Mouse (Mus musculus): ENCODE measurements around the gene Lgi4. TPM values are rescaled to one million over a fixed set of nuclear protein-coding genes. Genes with fewer than 3 reads are reported as not detected.

Lgi4 gene
- total and polyA plus RNA-seq, 2 experiments from 2014 or later, result 0.98 to 1.6 TPM

- ATAC-seq, result no peak
- Histone ChIP-seq H3K4me3 (ENCODE audit: low read depth, low read length) (no peak overlapping the region), H3K4me2 (ENCODE audit: low read depth) (no peak overlapping the region), H3K9me3 (ENCODE audit: low read length) (no peaks in the 10 kb centered on the region), H3K27me3 (ENCODE audit: insufficient read depth, low read length) (peaks cover 17% of the 10 kb centered on the region), H3K4me1 (ENCODE audit: insufficient read depth) (peaks cover 9% of the 10 kb centered on the region), H3K9ac (no peak overlapping the region), H3K27ac (ENCODE audit: low read depth, low read length) (no peak overlapping the region), H3K36me3 (ENCODE audit: insufficient read depth) (no peaks in the 10 kb centered on the region)
- TF ChIP-seq CTCF (IDR thresholded peaks at IDR 0.05; ENCODE audit: low read depth), result no peak
- DNase-seq, result no peak
- WGBS, result 39% methylated on average over 3 of the region's 4 CpGs
These were observed 3.3 kb upstream of the Lgi4 start for GRCm38 (mm10) chr7:31055883-31056282.

GRCm38 (mm10) chr7:31056448-31056847, 2.7 kb upstream of the Lgi4 start:
- Histone ChIP-seq H3K4me2 (ENCODE audit: low read depth) (no peak overlapping the region), H3K9me3 (ENCODE audit: low read length) (no peaks in the 10 kb centered on the region), H3K4me3 (ENCODE audit: low read depth, low read length) (no peak overlapping the region), H3K27me3 (ENCODE audit: insufficient read depth, low read length) (peaks cover 11% of the 10 kb centered on the region), H3K36me3 (ENCODE audit: insufficient read depth) (no peaks in the 10 kb centered on the region), H3K9ac (no peak overlapping the region), H3K27ac (ENCODE audit: low read depth, low read length) (no peak overlapping the region), H3K4me1 (ENCODE audit: insufficient read depth) (peaks cover 9% of the 10 kb centered on the region; the same call in 1 of the 2 replicates)
- ATAC-seq (no peak), DNase-seq (no peak)
- 72% methylated on average over 7 of the region's 7 CpGs for WGBS
- TF ChIP-seq CTCF (IDR thresholded peaks at IDR 0.05; ENCODE audit: low read depth), result no peak

- Histone ChIP-seq H3K36me3 (ENCODE audit: insufficient read depth) (no peaks in the 10 kb centered on the region), H3K27ac (ENCODE audit: low read depth, low read length) (no peak within 1 kb of the TSS), H3K4me3 (ENCODE audit: low read depth, low read length) (no peak within 1 kb of the TSS), H3K27me3 (ENCODE audit: insufficient read depth, low read length) (peaks cover 5% of the 10 kb centered on the region), H3K4me2 (ENCODE audit: low read depth) (no peak within 1 kb of the TSS), H3K4me1 (ENCODE audit: insufficient read depth) (peaks cover 8% of the 10 kb centered on the region; the same call in 1 of the 2 replicates), H3K9me3 (ENCODE audit: low read length) (no peaks in the 10 kb centered on the region), H3K9ac (no peak within 1 kb of the TSS)
- ATAC-seq, result no peak
- no peak for DNase-seq
- WGBS, result 78% methylated on average over 2 of the region's 2 CpGs
- no peak for TF ChIP-seq CTCF (IDR thresholded peaks at IDR 0.05; ENCODE audit: low read depth)
These were observed 2.1 kb upstream of the Lgi4 start, which contains the start of gene Fxyd1 for GRCm38 (mm10) chr7:31057071-31057470. TSS of gene Fxyd1 (minus strand) at chr7:31057199.

- Histone ChIP-seq H3K27ac (ENCODE audit: low read depth, low read length) (no peak overlapping the region), H3K9ac (no peak overlapping the region), H3K4me1 (ENCODE audit: insufficient read depth) (peaks cover under 1% of the 10 kb centered on the region; the same call in 1 of the 2 replicates), H3K4me3 (ENCODE audit: low read depth, low read length) (no peak overlapping the region), H3K9me3 (ENCODE audit: low read length) (no peaks in the 10 kb centered on the region), H3K4me2 (ENCODE audit: low read depth) (no peak overlapping the region), H3K36me3 (ENCODE audit: insufficient read depth) (no peaks in the 10 kb centered on the region), H3K27me3 (ENCODE audit: insufficient read depth, low read length) (no peaks in the 10 kb centered on the region)
- ATAC-seq, result no peak
- no peak for TF ChIP-seq CTCF (IDR thresholded peaks at IDR 0.05; ENCODE audit: low read depth)
- DNase-seq, result no peak
- WGBS, result 69% methylated on average over 5 of the region's 5 CpGs
These were observed 1.4 kb upstream of the Lgi4 start for GRCm38 (mm10) chr7:31057730-31058129.

- Histone ChIP-seq H3K9me3 (ENCODE audit: low read length) (no peaks in the 10 kb centered on the region), H3K27me3 (ENCODE audit: insufficient read depth, low read length) (no peaks in the 10 kb centered on the region), H3K4me1 (ENCODE audit: insufficient read depth) (no peaks in the 10 kb centered on the region), H3K4me3 (ENCODE audit: low read depth, low read length) (no peak overlapping the region), H3K36me3 (ENCODE audit: insufficient read depth) (no peaks in the 10 kb centered on the region), H3K9ac (no peak overlapping the region), H3K27ac (ENCODE audit: low read depth, low read length) (no peak overlapping the region), H3K4me2 (ENCODE audit: low read depth) (no peak overlapping the region)
- ATAC-seq, result no peak
- 86% methylated on average over 6 of the region's 6 CpGs for WGBS
- no peak for TF ChIP-seq CTCF (IDR thresholded peaks at IDR 0.05; ENCODE audit: low read depth)
- no peak for DNase-seq
These were observed 931 bp upstream of the Lgi4 start for GRCm38 (mm10) chr7:31058211-31058610.

- H3K36me3 ChIP-seq (ENCODE audit: insufficient read depth), result no peaks in the 10 kb centered on the region
- ATAC-seq (no peak), DNase-seq (no peak)
- 55% methylated on average over 11 of the region's 11 CpGs for WGBS
- no peaks in the 10 kb centered on the region for H3K4me1 ChIP-seq (ENCODE audit: insufficient read depth)
- no peaks in the 10 kb centered on the region for H3K27me3 ChIP-seq (ENCODE audit: insufficient read depth, low read length)
- no peak for TF ChIP-seq CTCF (IDR thresholded peaks at IDR 0.05; ENCODE audit: low read depth)
- no peak overlapping the region for H3K9ac ChIP-seq
- H3K27ac ChIP-seq (ENCODE audit: low read depth, low read length), result no peak overlapping the region
- H3K4me2 ChIP-seq (ENCODE audit: low read depth), result no peak overlapping the region
- H3K4me3 ChIP-seq (ENCODE audit: low read depth, low read length), result no peak overlapping the region
- H3K9me3 ChIP-seq (ENCODE audit: low read length), result no peaks in the 10 kb centered on the region
These were observed 928 bp downstream of the Lgi4 start for GRCm38 (mm10) chr7:31059919-31060620.

GRCm38 (mm10) chr7:31060621-31061010, 1.5 kb downstream of the Lgi4 start:
- no peak for TF ChIP-seq CTCF (IDR thresholded peaks at IDR 0.05; ENCODE audit: low read depth)
- Histone ChIP-seq H3K36me3 (ENCODE audit: insufficient read depth) (no peaks in the 10 kb centered on the region), H3K4me3 (ENCODE audit: low read depth, low read length) (no peak overlapping the region), H3K27ac (ENCODE audit: low read depth, low read length) (no peak overlapping the region), H3K9me3 (ENCODE audit: low read length) (no peaks in the 10 kb centered on the region), H3K4me2 (ENCODE audit: low read depth) (no peak overlapping the region), H3K9ac (no peak overlapping the region), H3K27me3 (ENCODE audit: insufficient read depth, low read length) (no peaks in the 10 kb centered on the region), H3K4me1 (ENCODE audit: insufficient read depth) (no peaks in the 10 kb centered on the region)
- WGBS, result 85% methylated on average over 7 of the region's 7 CpGs
- ATAC-seq (no peak), DNase-seq (no peak)

All from forebrain, postnatal 0 days (tissue).